Mouse (Mus musculus) heart, postnatal 0 days (tissue): ENCODE data around the gene Elf1.

Source experiments
- CTCF ChIP-seq: IDR thresholded peaks from 2 replicates; pipeline ENCODE4 v1.5.1; 2016; ENCODE audit warnings: antibody characterized with exemption, control low read depth, low read depth
- EP300 ChIP-seq: IDR thresholded peaks from 2 replicates; pipeline ENCODE4 v1.6.1; 2016; ENCODE audit warnings: antibody characterized with exemption, low read depth

DNA sequence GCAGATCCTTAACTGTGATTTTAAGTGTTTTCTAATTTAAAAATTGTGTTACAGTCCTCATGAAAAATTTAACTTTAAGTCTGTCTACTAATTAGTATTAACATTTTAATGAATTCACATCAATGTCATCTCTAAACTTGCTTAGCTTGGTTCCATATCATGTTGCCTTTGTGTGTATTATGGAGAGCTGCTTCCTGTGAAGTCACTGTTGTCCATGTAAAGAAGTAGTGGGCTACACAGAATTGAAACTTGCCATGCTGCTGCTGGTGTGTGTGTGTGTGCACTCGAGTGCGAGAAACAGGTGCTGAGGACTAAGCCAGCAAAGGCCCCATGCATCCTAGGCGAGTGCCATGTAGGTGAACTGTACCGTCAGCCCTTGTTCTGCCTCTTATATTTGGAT, 126.4 kb downstream of the Elf1 start:
- TF ChIP-seq CTCF: no peak
- TF ChIP-seq EP300: no peak
